Mouse (Mus musculus) heart, adult 10 weeks (tissue): ENCODE data around the gene Mmp19. TPM values are rescaled to one million over a fixed set of nuclear protein-coding genes. Genes with fewer than 3 reads are reported as not detected.

Source experiments
- polyA plus RNA-seq: library from polyadenylated mRNA; stranded (reverse); fragments of 350-450 nt; fragmentation: Illumina TruSeq; extraction: RNeasy Lipid Tissue Mini Kit (QIAGEN cat#74804); gene quantifications from one replicate; pipeline ENCODE4 v1.2.3, GENCODE M21; 2014; ENCODE audit warnings: low read depth, low replicate concordance

Mmp19 gene
- polyA plus RNA-seq, result 1.7 TPM

DNA sequence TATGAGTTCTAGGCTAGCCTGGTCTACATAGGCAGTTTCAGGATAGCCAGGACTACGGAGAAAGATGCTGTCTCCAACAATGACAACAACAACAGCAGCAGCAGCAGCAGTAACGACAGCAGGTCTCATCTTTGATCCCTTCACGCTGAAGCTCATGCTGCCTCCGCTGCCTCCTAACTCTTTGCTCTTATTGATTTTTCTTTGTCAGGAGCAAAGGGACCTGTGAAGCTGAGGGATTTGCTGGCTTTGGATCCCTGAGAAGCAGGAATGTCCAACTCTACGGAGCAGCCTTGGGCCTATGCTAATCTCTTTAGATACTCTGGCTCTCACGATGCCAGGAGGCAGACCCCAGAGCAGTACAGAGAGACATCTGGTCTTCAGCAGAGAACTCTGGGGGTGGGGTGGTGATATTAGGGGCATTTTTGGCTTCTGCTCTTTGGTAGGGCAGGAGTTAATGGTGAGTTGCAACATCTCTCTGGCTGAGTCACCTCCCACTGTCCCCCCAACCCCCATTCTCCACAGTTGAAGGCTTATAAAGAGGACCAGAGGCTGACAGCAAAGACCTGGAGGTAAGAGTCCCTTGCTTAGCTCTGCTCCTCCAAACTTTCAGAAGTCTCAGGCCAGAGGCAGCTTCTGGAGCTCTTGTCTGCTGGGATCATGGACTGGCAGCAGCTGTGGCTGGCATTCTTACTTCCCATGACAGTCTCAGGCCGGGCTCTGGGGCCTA, at the start of gene Mmp19:
Gene Mmp19, plus strand, starts transcription at position 513 of the 727 bp plus-strand sequence.

DNA sequence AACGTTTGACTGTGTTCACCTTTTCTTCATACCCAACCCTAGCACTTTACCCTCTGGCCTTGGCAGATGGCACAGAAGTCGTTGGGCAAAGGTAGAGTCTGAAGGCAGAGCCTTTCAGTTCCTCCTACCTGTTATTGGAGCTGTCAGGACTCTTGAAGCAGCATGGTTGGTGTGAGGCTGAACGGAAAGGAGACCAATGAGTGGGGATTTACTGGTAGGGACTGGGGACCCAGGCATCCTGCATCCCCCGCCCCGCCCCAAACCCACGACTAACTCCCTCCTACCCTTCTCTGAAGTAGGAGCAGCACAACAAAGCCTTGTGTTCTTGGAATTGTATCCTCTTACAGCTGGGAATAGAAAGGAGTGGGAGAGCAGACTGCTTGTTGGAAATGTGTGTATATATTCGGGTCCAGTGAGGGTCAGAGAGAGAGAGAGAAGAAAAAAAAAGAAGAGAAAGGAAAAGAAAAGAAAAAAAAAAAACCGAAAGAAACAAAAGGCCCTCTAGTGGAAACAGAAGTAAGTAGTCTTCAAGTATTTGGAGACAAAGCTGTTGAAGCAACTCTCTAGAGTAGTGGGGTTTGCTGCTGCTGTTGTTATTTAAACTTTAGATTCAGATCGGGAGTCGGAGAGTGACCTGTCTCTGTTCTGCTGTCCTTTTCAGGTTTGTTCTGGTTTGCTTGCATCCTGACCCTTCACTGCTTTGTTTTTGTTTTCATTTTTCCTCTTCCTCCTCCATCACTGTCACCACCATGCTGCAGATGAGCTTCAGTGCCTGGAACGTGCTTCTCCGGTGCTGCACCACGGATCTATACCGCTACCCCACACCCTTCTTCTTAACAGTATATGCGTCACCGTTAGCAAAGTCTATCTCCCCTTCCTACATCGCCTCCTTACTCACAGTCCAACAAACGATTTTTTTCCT, 45.8 kb upstream of the Mmp19 start, which contains the start of gene Dgka:
Gene Dgka, minus strand, starts transcription at position 176 of the 922 bp plus-strand sequence.

DNA sequence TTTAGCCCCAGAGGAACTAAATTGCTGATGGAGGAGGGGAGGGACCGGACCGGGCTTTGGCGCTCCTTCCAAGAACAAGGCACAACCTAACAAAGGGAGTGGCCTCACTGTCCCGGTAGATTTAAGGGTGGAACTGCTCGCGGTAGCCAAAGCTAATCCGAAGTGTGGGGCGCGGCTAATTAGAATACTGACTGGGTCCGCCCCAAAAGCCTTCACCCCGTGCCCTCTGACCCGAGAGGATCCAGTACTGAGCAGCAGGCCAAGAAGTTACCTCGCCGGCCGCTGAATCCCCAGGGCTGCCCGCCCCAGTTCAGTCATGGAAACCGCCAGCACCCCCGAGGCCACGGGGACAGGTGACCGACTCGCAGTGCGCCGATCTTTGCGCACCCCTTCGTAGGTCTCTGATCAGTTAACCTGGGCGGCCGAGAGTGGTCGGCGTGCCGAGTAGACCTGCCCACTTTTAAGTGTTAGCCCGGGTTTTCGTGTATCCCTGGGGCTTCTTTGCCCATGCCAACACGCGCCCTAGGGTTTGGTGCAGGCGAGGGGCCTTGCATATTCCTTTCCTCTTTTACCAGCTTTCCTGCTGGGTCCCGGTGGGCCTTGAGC, 43.0 kb upstream of the Mmp19 start, which contains the start of gene Pym1:
Gene Pym1, plus strand, starts transcription at position 244 of the 606 bp plus-strand sequence.

DNA sequence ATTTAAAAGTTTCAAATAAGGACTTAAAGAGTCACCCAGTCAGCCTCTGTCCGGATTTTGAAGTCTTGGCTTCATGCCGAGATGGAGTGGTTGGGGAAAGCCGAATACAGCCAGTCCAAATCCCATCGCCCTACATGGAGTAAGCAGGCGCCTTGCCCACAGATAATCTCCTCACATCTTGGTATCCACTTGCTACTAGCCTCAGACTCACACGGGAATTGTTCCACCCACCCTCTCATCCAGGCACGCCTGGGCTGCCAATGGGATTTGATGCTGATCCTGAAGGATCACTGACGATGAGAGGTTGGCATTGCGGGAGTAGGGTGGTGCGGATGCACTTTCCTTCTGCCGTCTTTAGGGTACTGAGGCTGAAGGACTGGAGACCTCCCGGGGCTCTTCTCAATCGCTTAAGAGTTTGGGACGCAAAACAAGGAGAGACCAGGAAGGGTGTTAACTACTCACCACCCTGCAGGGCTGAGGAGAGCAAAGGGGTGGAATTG, 13.1 kb downstream of the Mmp19 start, which contains the start of gene Dnajc14:
Gene Dnajc14, plus strand, starts transcription at position 292 of the 500 bp plus-strand sequence.

DNA sequence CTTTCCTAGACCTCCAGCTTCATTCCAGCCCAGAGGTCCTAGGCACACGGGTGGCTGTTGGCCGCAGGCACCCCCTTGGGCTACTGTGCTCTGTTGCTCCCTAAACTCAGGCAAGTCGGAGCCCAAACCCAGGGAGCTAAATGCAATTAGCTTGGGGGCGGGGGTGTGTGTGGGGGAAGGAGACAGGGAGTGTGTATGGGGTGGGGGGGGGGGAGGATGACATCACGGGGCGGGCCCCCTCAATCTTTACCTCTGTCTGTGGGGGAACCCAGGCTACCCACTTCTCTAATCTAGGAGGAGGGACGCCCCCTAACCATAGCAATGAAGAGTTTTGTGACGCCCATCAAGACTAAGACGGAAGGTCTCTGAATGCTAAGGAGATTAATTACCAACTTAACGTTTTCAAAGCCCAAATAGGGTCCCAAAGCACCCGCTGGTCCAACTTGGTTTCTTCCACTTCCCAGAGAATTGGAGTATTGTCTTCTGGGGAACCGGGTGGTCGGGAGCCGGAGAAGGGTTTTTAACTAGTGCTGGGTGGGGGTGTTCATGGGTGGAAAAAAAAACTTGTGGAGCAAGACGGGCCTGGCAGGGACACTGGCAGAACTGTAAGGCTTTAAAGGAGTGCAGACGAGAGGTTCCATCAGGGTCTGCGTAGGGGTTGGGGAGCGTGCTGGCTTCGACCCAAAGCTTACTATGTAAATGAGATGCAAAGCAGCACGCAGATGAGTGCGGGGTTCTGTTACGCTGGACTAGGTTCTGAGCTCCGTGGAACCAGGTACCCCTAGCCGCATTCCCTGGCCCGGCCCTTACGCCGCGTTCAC, 13.8 kb downstream of the Mmp19 start, which contains the start of gene Tmem198b:
Gene Tmem198b, minus strand, starts transcription at position 100 of the 821 bp plus-strand sequence.

DNA sequence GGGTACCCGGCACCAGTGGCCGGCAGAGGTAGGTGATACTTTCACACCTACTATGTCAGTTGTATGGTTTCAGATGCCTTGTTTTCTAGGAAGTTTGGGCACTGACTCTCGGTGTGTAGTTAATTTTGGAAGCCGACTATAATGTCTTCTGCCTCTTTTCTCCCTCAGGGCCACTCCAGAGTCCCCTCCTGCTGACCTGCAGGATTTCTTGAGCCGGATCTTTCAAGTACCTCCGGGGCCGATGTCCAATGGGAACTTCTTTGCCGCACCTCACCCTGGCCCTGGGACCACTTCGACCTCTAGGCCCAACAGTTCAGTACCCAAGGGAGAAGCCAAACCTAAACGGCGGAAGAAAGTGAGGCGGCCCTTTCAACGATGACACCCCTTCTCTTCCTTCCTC, 26.3 kb downstream of the Mmp19 start, which contains the start of gene Sarnp:
Gene Sarnp, plus strand, starts transcription at position 301 of the 400 bp plus-strand sequence.

DNA sequence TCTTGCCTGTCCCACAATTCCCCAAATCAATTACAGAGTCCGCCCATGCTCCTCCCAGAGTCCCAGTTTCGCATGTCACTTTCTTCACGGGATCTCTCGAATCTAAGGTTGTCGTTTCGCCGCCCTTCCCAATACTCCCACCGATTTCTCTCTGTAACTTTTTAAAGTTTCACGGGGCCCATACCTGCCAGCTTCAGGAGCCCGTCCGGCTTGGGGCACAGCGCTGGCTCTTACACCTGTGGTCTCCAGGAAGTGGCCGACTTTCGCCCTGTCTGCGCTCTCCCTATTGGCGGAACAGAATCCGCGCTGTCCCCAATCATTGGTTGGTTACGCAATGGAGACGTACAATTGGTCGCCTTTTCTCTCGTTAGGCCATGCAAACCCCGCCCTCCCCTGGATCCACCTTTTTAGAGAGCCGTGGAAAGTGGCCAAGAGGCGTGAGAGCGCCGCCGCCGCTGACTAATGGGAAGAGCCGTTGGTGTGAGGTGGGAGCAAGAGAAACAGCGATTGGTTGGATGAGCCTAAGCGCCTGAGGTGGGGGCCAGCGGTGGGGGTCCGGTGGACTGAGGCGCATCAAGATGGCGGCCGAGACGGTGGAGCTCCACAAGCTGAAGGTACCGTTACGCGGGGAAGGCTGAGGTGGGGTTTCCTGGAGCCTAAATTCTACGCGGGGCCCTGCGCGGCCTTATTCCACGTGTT, 30.8 kb downstream of the Mmp19 start, which contains the start of gene Ormdl2:
Gene Ormdl2, minus strand, starts transcription at position 288 of the 699 bp plus-strand sequence.

Other genes with a start within 250 kb of the Mmp19 start
- 7.1 TPM for gene Zc3h10, start 243.1 kb upstream of the Mmp19 start, polyA plus RNA-seq
- gene Rpl41, start 241.6 kb upstream of the Mmp19 start, polyA plus RNA-seq, result 918 TPM
- gene Pa2g4, start 224.9 kb upstream of the Mmp19 start, polyA plus RNA-seq, result 56.0 TPM
- gene Erbb3, start 201.3 kb upstream of the Mmp19 start, polyA plus RNA-seq, result 7.1 TPM
- 328 TPM for gene Rps26, start 164.2 kb upstream of the Mmp19 start, polyA plus RNA-seq
- 0.37 TPM for gene Ikzf4, start 144.9 kb upstream of the Mmp19 start, polyA plus RNA-seq
- 27.1 TPM for gene Suox, start 116.8 kb upstream of the Mmp19 start, polyA plus RNA-seq
- gene Rab5b, start 94.6 kb upstream of the Mmp19 start, polyA plus RNA-seq, result 82.2 TPM
- gene Pmel, start 86.7 kb upstream of the Mmp19 start, polyA plus RNA-seq, result 0.26 TPM
- gene Cdk2, start 85.9 kb upstream of the Mmp19 start, polyA plus RNA-seq, result 13.9 TPM
- gene Dgka, start 46.1 kb upstream of the Mmp19 start, polyA plus RNA-seq, result 12.8 TPM
- 9.7 TPM for gene Pym1, start 43.0 kb upstream of the Mmp19 start, polyA plus RNA-seq
- 30.3 TPM for gene Dnajc14, start 13.2 kb downstream of the Mmp19 start, polyA plus RNA-seq
- gene Tmem198b, start 13.5 kb downstream of the Mmp19 start, polyA plus RNA-seq, result 9.2 TPM
- 89.3 TPM for gene Sarnp, start 26.4 kb downstream of the Mmp19 start, polyA plus RNA-seq
- 14.6 TPM for gene Ormdl2, start 30.7 kb downstream of the Mmp19 start, polyA plus RNA-seq
- 0.97 TPM for gene Gdf11, start 100.8 kb downstream of the Mmp19 start, polyA plus RNA-seq
- 176 TPM for gene Cd63, start 110.1 kb downstream of the Mmp19 start, polyA plus RNA-seq
- 13.4 TPM for gene Rdh5, start 132.0 kb downstream of the Mmp19 start, polyA plus RNA-seq
- 352 TPM for gene Bloc1s1, start 133.1 kb downstream of the Mmp19 start, polyA plus RNA-seq
- 122 TPM for gene Itga7, start 142.9 kb downstream of the Mmp19 start, polyA plus RNA-seq
- gene Mettl7b, start 170.1 kb downstream of the Mmp19 start, polyA plus RNA-seq, result not detected
- not detected for gene Olfr9, start 198.5 kb downstream of the Mmp19 start, polyA plus RNA-seq
- gene Olfr763, start 219.9 kb downstream of the Mmp19 start, polyA plus RNA-seq, result not detected
- gene Olfr764-ps1, start 249.0 kb downstream of the Mmp19 start, polyA plus RNA-seq, result not detected